Mouse (Mus musculus) brain, embryonic 14.5 days (tissue): Measurements from ENCODE around the gene Fam3a.

Source experiments
- CTCF ChIP-seq: fragments of 200-500 bp; IDR thresholded peaks from 2 replicates; pipeline ENCODE4 v1.5.1; 2012; ENCODE audit warnings: inconsistent platforms, mild to moderate bottlenecking, moderate library complexity, borderline replicate concordance; ENCODE audit not compliant: insufficient read depth, insufficient read length; ENCODE audit errors: extremely low read depth
- POLR2A ChIP-seq: fragments of 200-500 bp; IDR thresholded peaks from 2 replicates; pipeline ENCODE4 v1.6.1; 2012; ENCODE audit warnings: mild to moderate bottlenecking, inconsistent platforms, borderline replicate concordance; ENCODE audit not compliant: poor library complexity, insufficient read depth, insufficient read length, severe bottlenecking; ENCODE audit errors: extremely low read depth

GRCm38 (mm10) chrX:74408340-74408739, 15.3 kb upstream of the Fam3a start:
- TF ChIP-seq CTCF (no peak), POLR2A (no peak)
